Mouse (Mus musculus) liver, embryonic 11.5 days (tissue): ENCODE data around the gene Ntn4. TPM values are rescaled to one million over a fixed set of nuclear protein-coding genes. Genes with fewer than 3 reads are reported as not detected.
A peak's percentile ranks its signal among the peaks of the same experiment; 100 is the strongest.

ENCODE experiments used
- ATAC-seq: fragments of 200-750 bp; cut with Nextera tagmentation; replicated peaks from 2 replicates; pipeline ENCODE4 v1.8.0; 2017; ENCODE audit warnings: moderate number of reproducible peaks, mild to moderate bottlenecking, moderate TSS enrichment, moderate library complexity; ENCODE audit not compliant: low FRiP score
- DNase-seq: peaks from one replicate; pipeline ENCODE4 v3.0.0-alpha.2; 2017; ENCODE audit warnings: low spot score
- H3K27ac ChIP-seq: fragments of 300-500 bp; sonication (generic); 2 replicates; pipeline ENCODE4 v1.5.1; 2014; ENCODE audit warnings: mild to moderate bottlenecking, low read depth, low read length, control low read depth
- H3K27me3 ChIP-seq: fragments of 300-500 bp; sonication (generic); replicated peaks from 2 replicates; pipeline ENCODE4 v1.6.1; 2014; ENCODE audit warnings: low read length, mixed read lengths; ENCODE audit not compliant: control insufficient read depth, insufficient read depth
- H3K36me3 ChIP-seq: fragments of 300-500 bp; sonication (generic); 2 replicates; pipeline ENCODE4 v1.6.1; 2014; ENCODE audit warnings: mild to moderate bottlenecking, low read length, moderate library complexity, mixed read lengths; ENCODE audit not compliant: control insufficient read depth, insufficient read depth
- H3K4me1 ChIP-seq: fragments of 300-500 bp; sonication (generic); replicated peaks from 2 replicates; pipeline ENCODE4 v1.6.1; 2014; ENCODE audit warnings: low read length, mixed read lengths; ENCODE audit not compliant: control insufficient read depth, insufficient read depth
- H3K4me2 ChIP-seq: fragments of 300-500 bp; sonication (generic); 2 replicates; pipeline ENCODE4 v1.6.1; 2014; ENCODE audit warnings: mild to moderate bottlenecking, control low read depth, moderate library complexity
- H3K4me3 ChIP-seq: fragments of 300-500 bp; sonication (generic); 2 replicates; pipeline ENCODE4 v1.5.1; 2014; ENCODE audit warnings: low read depth, low read length, control low read depth
- H3K9ac ChIP-seq: fragments of 300-500 bp; sonication (generic); 2 replicates; pipeline ENCODE4 v1.6.1; 2014; ENCODE audit warnings: low read depth, low read length, control low read depth
- H3K9me3 ChIP-seq: fragments of 300-500 bp; sonication (generic); 2 replicates; pipeline ENCODE4 v1.6.1; 2016; ENCODE audit warnings: low read length, inconsistent platforms, mixed read lengths; ENCODE audit not compliant: control insufficient read depth
- WGBS: fragments of 180-500 bp; shearing (Covaris S2); extraction: QIAGEN DNeasy Blood & Tissue Kit; methylation state at CpG from one replicate; pipeline ENCODE4 v1.1.7; 2014; 5-methylcytosine and 5-hydroxymethylcytosine counted together
- polyA plus RNA-seq: library from polyadenylated mRNA; unstranded; fragments of >200 nt; fragmentation: Nextera tagmentation; extraction: Ambion mirVana; gene quantifications from 2 replicates; pipeline ENCODE4 v1.2.1, GENCODE M21; 2014

The Ntn4 gene
- polyA plus RNA-seq, 1 experiment from 2014 or later: 0.60 TPM

- no peaks in the 10 kb centered on the region for H3K4me1 ChIP-seq
- H3K27me3 ChIP-seq: no peaks in the 10 kb centered on the region
- H3K4me3 ChIP-seq: no peak overlapping the region
- H3K9ac ChIP-seq: no peak overlapping the region
- no peak for DNase-seq
- no peak for ATAC-seq
- H3K27ac ChIP-seq: no peak overlapping the region
- no peaks in the 10 kb centered on the region for H3K36me3 ChIP-seq
- WGBS: 87% methylated on average over 7 of the region's 7 CpGs
- H3K4me2 ChIP-seq: no peak overlapping the region
- H3K9me3 ChIP-seq: peaks cover 3% of the 10 kb centered on the region; the same call in 1 of the 2 replicates
These were observed 31.2 kb upstream of the Ntn4 start for GRCm38 (mm10) chr10:93609236-93609635.

DNA sequence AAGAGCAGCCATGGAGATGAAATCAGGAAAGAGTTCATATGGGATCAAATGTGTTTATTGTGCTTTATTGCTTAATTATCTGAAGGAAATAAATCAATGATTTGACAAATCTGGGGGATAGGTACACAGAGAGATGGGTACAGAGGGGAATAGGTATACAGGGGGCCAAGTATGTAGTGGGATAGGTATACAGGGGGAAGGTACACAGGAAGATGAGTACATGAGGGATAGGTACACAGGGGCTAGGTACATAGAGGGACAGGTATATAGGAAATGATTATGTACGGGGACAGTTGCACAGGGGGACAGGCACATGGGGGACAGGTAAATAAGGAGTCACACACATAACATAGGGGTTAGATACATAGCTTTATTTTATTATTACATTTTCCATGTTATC lies 29.6 kb upstream of the Ntn4 start:
- H3K27me3 ChIP-seq: no peaks in the 10 kb centered on the region
- DNase-seq: no peak
- H3K4me3 ChIP-seq: no peak overlapping the region
- 100% methylated on average over 1 of the region's 1 CpGs for WGBS
- H3K27ac ChIP-seq: no peak overlapping the region
- H3K4me1 ChIP-seq: no peaks in the 10 kb centered on the region
- no peaks in the 10 kb centered on the region for H3K36me3 ChIP-seq
- no peak for ATAC-seq
- peaks cover 3% of the 10 kb centered on the region; the same call in 1 of the 2 replicates for H3K9me3 ChIP-seq
- no peak overlapping the region for H3K9ac ChIP-seq
- no peak overlapping the region for H3K4me2 ChIP-seq

DNA sequence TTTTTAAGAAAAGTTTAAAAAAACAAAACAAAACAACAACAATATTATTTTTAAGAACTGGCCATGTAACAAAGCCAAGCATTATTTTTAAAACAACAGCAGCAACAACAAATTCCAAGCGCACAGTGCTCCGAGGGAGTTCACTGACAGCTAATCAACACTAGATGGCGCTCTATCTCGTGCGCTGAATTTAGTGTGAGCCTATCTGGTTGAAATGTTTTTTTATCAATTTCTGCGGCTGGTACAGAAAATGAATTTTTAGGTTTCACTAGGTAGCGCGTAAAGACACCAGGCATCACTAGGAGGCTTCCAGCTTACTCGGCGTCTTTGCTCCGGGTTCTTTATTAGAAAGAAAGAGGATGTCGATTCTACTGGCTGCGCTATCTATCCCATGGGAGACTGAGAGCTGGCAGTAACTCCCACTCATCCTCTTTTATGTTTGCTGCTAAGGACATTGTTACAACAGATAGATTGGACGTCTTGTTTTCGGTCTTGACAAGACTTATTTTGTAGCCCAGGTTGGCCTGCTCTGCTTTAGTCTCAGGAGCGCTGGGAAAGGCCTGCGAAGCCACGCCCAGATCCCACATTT lies 29.0 kb upstream of the Ntn4 start:
- Histone ChIP-seq H3K27ac (no peak overlapping the region), H3K4me3 (no peak overlapping the region), H3K36me3 (no peaks in the 10 kb centered on the region), H3K4me1 (no peaks in the 10 kb centered on the region), H3K9me3 (peaks cover 3% of the 10 kb centered on the region; the same call in 1 of the 2 replicates), H3K4me2 (peak overlapping the region; percentile 21; the same call in 1 of the 2 replicates), H3K9ac (no peak overlapping the region), H3K27me3 (no peaks in the 10 kb centered on the region)
- WGBS: 47% methylated on average over 18 of the region's 18 CpGs
- DNase-seq: no peak
- ATAC-seq: no peak; the same call in 1 of the 2 replicates

DNA sequence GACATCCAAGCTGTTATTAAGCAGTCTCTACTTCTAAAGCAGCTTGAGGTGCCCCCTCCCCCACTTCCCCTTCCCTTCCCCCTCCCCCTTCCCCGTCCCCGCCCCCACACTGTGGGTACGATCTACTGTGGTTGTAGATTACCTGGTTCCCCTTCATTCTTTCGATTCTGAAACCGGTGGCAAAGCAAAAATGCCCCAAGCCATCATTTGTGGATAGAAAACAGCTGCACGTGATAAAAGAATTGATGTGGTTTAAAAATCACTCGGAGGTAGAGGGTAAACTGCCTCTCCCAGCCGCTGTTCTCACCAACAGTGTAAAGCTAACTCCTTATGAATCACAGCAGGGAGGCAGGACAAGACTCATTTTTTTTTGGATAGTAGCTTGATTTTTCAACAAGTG lies 25.6 kb upstream of the Ntn4 start:
- no peaks in the 10 kb centered on the region for H3K36me3 ChIP-seq
- WGBS: 61% methylated on average over 8 of the region's 8 CpGs
- no peaks in the 10 kb centered on the region for H3K27me3 ChIP-seq
- no peaks in the 10 kb centered on the region for H3K4me1 ChIP-seq
- H3K9ac ChIP-seq: no peak overlapping the region
- ATAC-seq: no peak
- no peak for DNase-seq
- H3K9me3 ChIP-seq: no peaks in the 10 kb centered on the region
- H3K4me3 ChIP-seq: no peak overlapping the region
- H3K4me2 ChIP-seq: no peak overlapping the region
- no peak overlapping the region for H3K27ac ChIP-seq

- no peaks in the 10 kb centered on the region for H3K9me3 ChIP-seq
- WGBS: 57% methylated on average over 7 of the region's 7 CpGs
These were observed 19.9 kb upstream of the Ntn4 start for GRCm38 (mm10) chr10:93620438-93621179.

GRCm38 (mm10) chr10:93623725-93624124 lies 16.8 kb upstream of the Ntn4 start:
- no peak overlapping the region for H3K27ac ChIP-seq
- H3K36me3 ChIP-seq: no peaks in the 10 kb centered on the region
- 57% methylated on average over 9 of the region's 9 CpGs for WGBS
- no peaks in the 10 kb centered on the region; the same call in 1 of the 2 replicates for H3K27me3 ChIP-seq
- no peak for DNase-seq
- H3K4me3 ChIP-seq: no peak overlapping the region
- H3K9ac ChIP-seq: no peak overlapping the region
- H3K4me1 ChIP-seq: no peaks in the 10 kb centered on the region
- no peaks in the 10 kb centered on the region for H3K9me3 ChIP-seq
- ATAC-seq: peak; percentile 47; the same call in 1 of the 2 replicates
- H3K4me2 ChIP-seq: peak overlapping the region; percentile 16; the same call in 1 of the 2 replicates

More at GRCm38 (mm10) chr10:93620438-93621179, 19.9 kb upstream of the Ntn4 start:
- Histone ChIP-seq H3K27me3 (no peaks in the 10 kb centered on the region; the same call in 1 of the 2 replicates), H3K27ac (no peak overlapping the region), H3K9ac (no peak overlapping the region), H3K36me3 (no peaks in the 10 kb centered on the region), H3K4me2 (no peak overlapping the region), H3K4me3 (no peak overlapping the region), H3K4me1 (no peaks in the 10 kb centered on the region)
- DNase-seq: no peak
- no peak for ATAC-seq

GRCm38 (mm10) chr10:93624151-93624550 lies 16.3 kb upstream of the Ntn4 start:
- H3K4me2 ChIP-seq: peak overlapping the region; percentile 16; the same call in 1 of the 2 replicates
- ATAC-seq: no peak
- 74% methylated on average over 10 of the region's 10 CpGs for WGBS
- no peak overlapping the region for H3K4me3 ChIP-seq
- DNase-seq: no peak
- H3K36me3 ChIP-seq: no peaks in the 10 kb centered on the region
- no peaks in the 10 kb centered on the region for H3K9me3 ChIP-seq
- no peak overlapping the region for H3K9ac ChIP-seq
- no peaks in the 10 kb centered on the region; the same call in 1 of the 2 replicates for H3K27me3 ChIP-seq
- H3K4me1 ChIP-seq: no peaks in the 10 kb centered on the region
- no peak overlapping the region for H3K27ac ChIP-seq

DNA sequence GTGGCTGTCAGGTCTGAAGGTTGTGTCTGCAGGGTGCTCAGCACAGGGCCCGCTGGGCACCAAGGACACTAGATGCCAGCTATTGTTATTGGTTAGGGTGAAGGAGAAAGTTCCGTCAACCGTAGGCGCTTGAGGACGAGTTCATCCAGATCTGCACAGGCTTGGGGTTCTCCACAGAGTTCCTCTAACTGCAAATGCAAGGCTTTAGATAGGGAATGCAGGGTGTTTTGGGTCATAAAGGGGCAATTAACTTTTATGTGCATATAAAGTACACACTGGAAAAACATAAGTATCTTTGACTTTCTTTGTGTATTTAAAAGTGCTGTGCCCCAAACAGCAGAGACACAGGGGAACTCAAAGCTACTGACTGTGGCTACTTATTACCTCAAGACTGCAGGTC lies 10.2 kb upstream of the Ntn4 start:
- ATAC-seq (no peak), DNase-seq (no peak)
- Histone ChIP-seq H3K36me3 (no peaks in the 10 kb centered on the region), H3K4me3 (no peak overlapping the region), H3K9ac (no peak overlapping the region), H3K27ac (no peak overlapping the region), H3K27me3 (peaks cover 2% of the 10 kb centered on the region; the same call in 1 of the 2 replicates), H3K9me3 (no peaks in the 10 kb centered on the region), H3K4me1 (no peaks in the 10 kb centered on the region), H3K4me2 (no peak overlapping the region)
- WGBS: 93% methylated on average over 5 of the region's 5 CpGs
